ENCODE assay signal across 16 mouse cellular contexts in genomic region chr2:117440801-117441281, GRCm38 (mm10).
DNase-seq lines count a peak whose midpoint lies in the region; TF ChIP-seq lines count a peak whose summit lies in the region.
"Had no signal": no experiment of that assay in that cellular context is flagged by ENCODE, and none has a peak within 500 bp of the region (broad histone marks: within the 10 kb centered on the region; RNA-seq: fewer than 3 reads in every experiment).

No protein-coding gene starts in this region.

- no peak for DNase-seq in spleen, adult 2 months (ENCODE audit: low read depth in 1 of 2, low spot score in 2 of 2)
- DNase-seq in spleen, postnatal 10 days (ENCODE audit: low spot score in 2 of 2): no peak
- peak; percentile 7 for DNase-seq in adrenal gland, postnatal 10 days
- DNase-seq in natural killer cell, adult 2 months (ENCODE audit: low spot score in 2 of 2): peak; percentile 28 to 58
- DNase-seq in layer of hippocampus, adult 11-12 months (ENCODE audit: low spot score): no peak
- DNase-seq in embryo, embryonic 10 days (ENCODE audit: low spot score): no peak
- DNase-seq in kidney, adult 9 months: no peak
- DNase-seq: cerebellum, postnatal 25 days; heart, postnatal 36 days; kidney, adult 18-20 months; left cerebral cortex, postnatal 4 days; lung, adult 18-20 months had no signal

- no peak overlapping the region for H3K4me3 ChIP-seq in spleen, adult 2 months (ENCODE audit: extremely low read depth, insufficient read depth, insufficient read length)
- H3K4me3 ChIP-seq: heart, embryonic 13.5 days; hindbrain, embryonic 15.5 days; midbrain, embryonic 10.5 days had no signal

- H3K27ac ChIP-seq in spleen, adult 2 months (ENCODE audit: insufficient read depth, low read length): peak overlapping the region; percentile 67
- H3K27ac ChIP-seq: heart, embryonic 13.5 days; hindbrain, embryonic 15.5 days; midbrain, embryonic 10.5 days had no signal

- no peak for TF ChIP-seq CTCF in spleen, adult 2 months (IDR thresholded peaks at IDR 0.05; ENCODE audit: extremely low read depth, insufficient read depth, insufficient read length, insufficient replicate concordance)

- H3K4me1 ChIP-seq in spleen, adult 2 months (ENCODE audit: control insufficient read depth, insufficient read depth, insufficient read length): no peaks in the 10 kb centered on the region; the same call in 1 of the 2 replicates
- H3K4me1 ChIP-seq: hindbrain, embryonic 15.5 days; midbrain, embryonic 10.5 days had no signal

- no peaks in the 10 kb centered on the region for H3K36me3 ChIP-seq in spleen, adult 2 months (ENCODE audit: control insufficient read depth, insufficient read depth, low read length)
- H3K36me3 ChIP-seq: forebrain, embryonic 15.5 days; heart, embryonic 13.5 days; hindbrain, embryonic 15.5 days; midbrain, embryonic 10.5 days had no signal

- H3K27me3 ChIP-seq in spleen, adult 2 months (ENCODE audit: control insufficient read depth, insufficient read depth, low read length): no peaks in the 10 kb centered on the region
- H3K27me3 ChIP-seq: forebrain, embryonic 15.5 days; heart, embryonic 13.5 days; hindbrain, embryonic 15.5 days had no signal

- TF ChIP-seq POLR2A in spleen, adult 2 months (IDR thresholded peaks at IDR 0.05; ENCODE audit: low read depth, low read length): no peak

- WGBS in spleen, adult 2 months: 58% methylated on average over 7 of the region's 7 CpGs

Comparison
In these comparisons a context has a peak if more than half of its experiments do, and no peak if none do; other contexts are left out.
1. DNase-seq: peak in adrenal gland, postnatal 10 days (single experiment) and natural killer cell, adult 2 months (2 of 2); none in spleen, adult 2 months (0 of 2), spleen, postnatal 10 days (0 of 2), layer of hippocampus, adult 11-12 months (single experiment), embryo, embryonic 10 days (single experiment) and kidney, adult 9 months (single experiment).